Mouse (Mus musculus) ES-E14 (cell line): ENCODE data around the gene Psme4. TPM values are rescaled to one million over a fixed set of nuclear protein-coding genes. Genes with fewer than 3 reads are reported as not detected.

Experiments used
- DNase-seq: peaks from one replicate; pipeline ENCODE4 v3.0.0-alpha.2; 2013; ENCODE audit warnings: low read depth, low spot score
- H3K27ac ChIP-seq: 2 replicates; pipeline ENCODE4 v1.5.1; 2012; ENCODE audit warnings: low read depth, mild to moderate bottlenecking, low read length, moderate library complexity, mixed read lengths; ENCODE audit not compliant: poor library complexity, insufficient read depth, severe bottlenecking
- H3K36me3 ChIP-seq: 2 replicates; pipeline ENCODE4 v1.6.1; 2012; ENCODE audit warnings: mild to moderate bottlenecking, low read length, moderate library complexity, mixed read lengths; ENCODE audit not compliant: control insufficient read depth, poor library complexity, insufficient read depth, severe bottlenecking
- H3K4me1 ChIP-seq, 2 experiments: fragments of 150-350 bp in 1 of 2; sonication (generic) in 1 of 2; 2 replicates each; pipeline ENCODE4 v1.6.1; 2012; ENCODE audit warnings: low read length in 2 of 2, mild to moderate bottlenecking in 1 of 2, mixed read lengths in 1 of 2; ENCODE audit not compliant: control insufficient read depth in 2 of 2, insufficient read depth in 2 of 2, poor library complexity in 1 of 2
- H3K4me3 ChIP-seq, 2 experiments: fragments of 150-350 bp in 1 of 2; sonication (generic) in 1 of 2; 2 replicates each; pipeline ENCODE4 v1.5.1; 2012; ENCODE audit warnings: low read length in 2 of 2, low read depth in 1 of 2, mild to moderate bottlenecking in 1 of 2, mixed read lengths in 1 of 2; ENCODE audit not compliant: insufficient read depth in 1 of 2, poor library complexity in 1 of 2, severe bottlenecking in 1 of 2
- H3K9ac ChIP-seq: 2 replicates; pipeline ENCODE4 v1.6.1; 2012; ENCODE audit warnings: low read depth, mild to moderate bottlenecking, low read length, mixed read lengths; ENCODE audit not compliant: poor library complexity, insufficient read depth, severe bottlenecking
- H3K9me3 ChIP-seq: fragments of 150-350 bp; sonication (generic); 2 replicates; pipeline ENCODE4 v1.6.1; 2012; ENCODE audit warnings: low read depth, mild to moderate bottlenecking, low read length; ENCODE audit not compliant: control insufficient read depth, insufficient read depth
- CHD2 ChIP-seq: IDR thresholded peaks from 2 replicates; pipeline ENCODE4 v1.6.1; 2014; ENCODE audit warnings: mild to moderate bottlenecking, low read depth, low read length, inconsistent platforms
- HCFC1 ChIP-seq: IDR thresholded peaks from 2 replicates; pipeline ENCODE4 v1.6.1; 2012; ENCODE audit warnings: low read length, inconsistent platforms, borderline replicate concordance; ENCODE audit not compliant: insufficient read depth
- MAFK ChIP-seq: IDR thresholded peaks from 2 replicates; pipeline ENCODE4 v1.6.1; 2014; ENCODE audit warnings: mild to moderate bottlenecking, low read depth, low read length, inconsistent platforms; ENCODE audit not compliant: insufficient read depth
- ZC3H11A ChIP-seq: IDR thresholded peaks from 2 replicates; pipeline ENCODE4 v1.6.1; 2012; ENCODE audit warnings: low read depth, mild to moderate bottlenecking, inconsistent platforms, low read length, borderline replicate concordance
- ZNF384 ChIP-seq: IDR thresholded peaks from 2 replicates; pipeline ENCODE4 v1.6.1; 2012; ENCODE audit warnings: low read depth, low read length, inconsistent platforms
- in situ Hi-C, 2 experiments: fragments of 600-800 bp; cut with MboI; formaldehyde crosslinking; loops; one replicate each; pipeline ENCODE4 v1.15.1; 2025; ENCODE audit warnings: low sequenced_read_pairs in 2 of 2, inconsistent platforms in 1 of 2; ENCODE audit not compliant: unreplicated experiment in 2 of 2
- total RNA-seq: library from RNA; depleted of rRNA; stranded (reverse); fragments of 300-350 nt; gene quantifications from 2 replicates; pipeline ENCODE4 v1.2.3, GENCODE M21; 2012; rRNA removed

Psme4 gene
- total RNA-seq, 1 experiment: 91.2 TPM

GRCm38 (mm10) chr11:30923283-30923682 lies 151.8 kb downstream of the Psme4 start:
- Histone ChIP-seq H3K4me1 (no peaks in the 10 kb centered on the region), H3K9ac (no peak overlapping the region), H3K9me3 (no peaks in the 10 kb centered on the region), H3K36me3 (peaks cover 3% of the 10 kb centered on the region; the same call in 1 of the 2 replicates), H3K27ac (no peak overlapping the region), H3K4me3 (no peak overlapping the region)
- in situ Hi-C loops: no loop called here
- no peak for DNase-seq
- no peak for TF ChIP-seq ZNF384
- TF ChIP-seq CHD2: no peak
- no peak for TF ChIP-seq HCFC1
- no peak for TF ChIP-seq MAFK
- no peak for TF ChIP-seq ZC3H11A

GRCm38 (mm10) chr11:30928079-30928478 lies 156.6 kb downstream of the Psme4 start:
- H3K9me3 ChIP-seq: no peaks in the 10 kb centered on the region
- TF ChIP-seq ZC3H11A: no peak
- no peak for TF ChIP-seq CHD2
- no peak for TF ChIP-seq HCFC1
- no peak for TF ChIP-seq MAFK
- TF ChIP-seq ZNF384: no peak
- H3K27ac ChIP-seq: no peak overlapping the region
- no peak overlapping the region for H3K9ac ChIP-seq
- peaks cover 3% of the 10 kb centered on the region; the same call in 1 of the 2 replicates for H3K36me3 ChIP-seq
- H3K4me3 ChIP-seq: no peak overlapping the region
- no peak for DNase-seq
- no peaks in the 10 kb centered on the region for H3K4me1 ChIP-seq
- in situ Hi-C loops: no loop called here

GRCm38 (mm10) chr11:30928498-30928897 lies 157.0 kb downstream of the Psme4 start:
- Histone ChIP-seq H3K9ac (no peak overlapping the region), H3K4me3 (no peak overlapping the region), H3K27ac (no peak overlapping the region), H3K36me3 (peaks cover 3% of the 10 kb centered on the region; the same call in 1 of the 2 replicates), H3K9me3 (no peaks in the 10 kb centered on the region), H3K4me1 (no peaks in the 10 kb centered on the region)
- DNase-seq: no peak
- in situ Hi-C loops: no loop called here
- TF ChIP-seq ZNF384 (no peak), MAFK (no peak), ZC3H11A (no peak), HCFC1 (no peak), CHD2 (no peak)

Other genes with a start within 250 kb of the Psme4 start
- 2.3 and 4.6 TPM in 2 replicates for gene Acyp2, start 122.1 kb upstream of the Psme4 start, total RNA-seq
- 0.80 and 0.95 TPM in 2 replicates for gene Gpr75, start 113.6 kb downstream of the Psme4 start, total RNA-seq
- 7.4 and 9.7 TPM in 2 replicates for gene Asb3, start 113.7 kb downstream of the Psme4 start, total RNA-seq
- 10.8 and 12.9 TPM in 2 replicates for gene Erlec1, start 182.6 kb downstream of the Psme4 start, total RNA-seq
- gene Chac2, start 214.6 kb downstream of the Psme4 start, total RNA-seq: 2.9 and 5.3 TPM in 2 replicates